Mouse (Mus musculus): ENCODE data around the gene Morc4. TPM values are rescaled to one million over a fixed set of nuclear protein-coding genes. Genes with fewer than 3 reads are reported as not detected.
A peak's percentile ranks its signal among the peaks of the same experiment; 100 is the strongest.

Morc4 gene
- polyA plus RNA-seq, 1 experiment from 2014 or later = 10.9 TPM

GRCm38 (mm10) chrX:139854795-139855194 is 16.7 kb downstream of the Morc4 start:
- WGBS = 89% methylated on average over 4 of the region's 4 CpGs
- Histone ChIP-seq H3K9ac (replicated peaks; ENCODE audit: low read length) (no peak overlapping the region), H3K4me1 (ENCODE audit: control insufficient read depth, insufficient read depth, low read length) (no peaks in the 10 kb centered on the region), H3K27ac (replicated peaks; ENCODE audit: low read depth, low read length) (no peak overlapping the region), H3K4me2 (ENCODE audit: low read depth, low read length) (no peak overlapping the region), H3K27me3 (ENCODE audit: control insufficient read depth, insufficient read depth, low read length) (no peaks in the 10 kb centered on the region), H3K36me3 (replicated peaks; ENCODE audit: control insufficient read depth, insufficient read depth, low read depth, low read length) (no peaks in the 10 kb centered on the region), H3K4me3 (ENCODE audit: low read depth, low read length) (no peak overlapping the region), H3K9me3 (replicated peaks; ENCODE audit: control insufficient read depth, low read length) (no peaks in the 10 kb centered on the region)
- ATAC-seq (replicated peaks; ENCODE audit: insufficient number of reproducible peaks, low FRiP score, low TSS enrichment, low read depth) = no peak
- DNase-seq (ENCODE audit: low spot score) = no peak

GRCm38 (mm10) chrX:139841091-139841490 is 30.4 kb downstream of the Morc4 start:
- H3K4me3 ChIP-seq (ENCODE audit: low read depth, low read length) = no peak overlapping the region
- H3K4me2 ChIP-seq (ENCODE audit: low read depth, low read length) = no peak overlapping the region
- ATAC-seq (replicated peaks; ENCODE audit: insufficient number of reproducible peaks, low FRiP score, low TSS enrichment, low read depth) (no peak), DNase-seq (ENCODE audit: low spot score) (no peak)
- no peaks in the 10 kb centered on the region for H3K9me3 ChIP-seq (replicated peaks; ENCODE audit: control insufficient read depth, low read length)
- H3K27me3 ChIP-seq (ENCODE audit: control insufficient read depth, insufficient read depth, low read length) = no peaks in the 10 kb centered on the region
- H3K9ac ChIP-seq (replicated peaks; ENCODE audit: low read length) = no peak overlapping the region
- H3K36me3 ChIP-seq (replicated peaks; ENCODE audit: control insufficient read depth, insufficient read depth, low read depth, low read length) = no peaks in the 10 kb centered on the region
- H3K4me1 ChIP-seq (ENCODE audit: control insufficient read depth, insufficient read depth, low read length) = no peaks in the 10 kb centered on the region
- no peak overlapping the region for H3K27ac ChIP-seq (replicated peaks; ENCODE audit: low read depth, low read length)
- 78% methylated on average over 6 of the region's 6 CpGs for WGBS

- no peak for DNase-seq (ENCODE audit: low spot score)
- WGBS = 51% methylated on average over 3 of the region's 3 CpGs
- Histone ChIP-seq H3K27ac (replicated peaks; ENCODE audit: low read depth, low read length) (no peak overlapping the region), H3K4me1 (ENCODE audit: control insufficient read depth, insufficient read depth, low read length) (no peaks in the 10 kb centered on the region), H3K9ac (replicated peaks; ENCODE audit: low read length) (no peak overlapping the region), H3K4me2 (ENCODE audit: low read depth, low read length) (no peak overlapping the region), H3K36me3 (replicated peaks; ENCODE audit: control insufficient read depth, insufficient read depth, low read depth, low read length) (no peaks in the 10 kb centered on the region), H3K27me3 (ENCODE audit: control insufficient read depth, insufficient read depth, low read length) (no peaks in the 10 kb centered on the region), H3K4me3 (ENCODE audit: low read depth, low read length) (no peak overlapping the region), H3K9me3 (replicated peaks; ENCODE audit: control insufficient read depth, low read length) (no peaks in the 10 kb centered on the region)
- ATAC-seq (replicated peaks; ENCODE audit: insufficient number of reproducible peaks, low FRiP score, low TSS enrichment, low read depth) = no peak
Measured at GRCm38 (mm10) chrX:139839057-139839456, 32.4 kb downstream of the Morc4 start.

GRCm38 (mm10) chrX:139832464-139832863 is 39.0 kb downstream of the Morc4 start:
- H3K4me3 ChIP-seq (ENCODE audit: low read depth, low read length) = no peak overlapping the region
- no peak overlapping the region for H3K9ac ChIP-seq (replicated peaks; ENCODE audit: low read length)
- peak; percentile 66 for DNase-seq (ENCODE audit: low spot score)
- H3K4me2 ChIP-seq (ENCODE audit: low read depth, low read length) = no peak overlapping the region
- H3K36me3 ChIP-seq (replicated peaks; ENCODE audit: control insufficient read depth, insufficient read depth, low read depth, low read length) = no peaks in the 10 kb centered on the region
- H3K27me3 ChIP-seq (ENCODE audit: control insufficient read depth, insufficient read depth, low read length) = no peaks in the 10 kb centered on the region
- no peak overlapping the region for H3K27ac ChIP-seq (replicated peaks; ENCODE audit: low read depth, low read length)
- no peak; the same call in 1 of the 2 replicates for ATAC-seq (replicated peaks; ENCODE audit: insufficient number of reproducible peaks, low FRiP score, low TSS enrichment, low read depth)
- no peaks in the 10 kb centered on the region for H3K4me1 ChIP-seq (ENCODE audit: control insufficient read depth, insufficient read depth, low read length)
- 11% methylated on average over 5 of the region's 5 CpGs for WGBS
- no peaks in the 10 kb centered on the region for H3K9me3 ChIP-seq (replicated peaks; ENCODE audit: control insufficient read depth, low read length)

GRCm38 (mm10) chrX:139828363-139829092 is 42.9 kb downstream of the Morc4 start:
- no peak for ATAC-seq (replicated peaks; ENCODE audit: insufficient number of reproducible peaks, low FRiP score, low TSS enrichment, low read depth)
- no peaks in the 10 kb centered on the region for H3K4me1 ChIP-seq (ENCODE audit: control insufficient read depth, insufficient read depth, low read length)

GRCm38 (mm10) chrX:139826926-139827325 is 44.6 kb downstream of the Morc4 start:
- DNase-seq (ENCODE audit: low spot score) = no peak
- WGBS = 78% methylated on average over 4 of the region's 4 CpGs
- Histone ChIP-seq H3K4me1 (ENCODE audit: control insufficient read depth, insufficient read depth, low read length) (no peaks in the 10 kb centered on the region), H3K27ac (replicated peaks; ENCODE audit: low read depth, low read length) (no peak overlapping the region), H3K4me3 (ENCODE audit: low read depth, low read length) (no peak overlapping the region), H3K36me3 (replicated peaks; ENCODE audit: control insufficient read depth, insufficient read depth, low read depth, low read length) (no peaks in the 10 kb centered on the region), H3K27me3 (ENCODE audit: control insufficient read depth, insufficient read depth, low read length) (no peaks in the 10 kb centered on the region), H3K4me2 (ENCODE audit: low read depth, low read length) (no peak overlapping the region), H3K9ac (replicated peaks; ENCODE audit: low read length) (no peak overlapping the region), H3K9me3 (replicated peaks; ENCODE audit: control insufficient read depth, low read length) (no peaks in the 10 kb centered on the region)
- ATAC-seq (replicated peaks; ENCODE audit: insufficient number of reproducible peaks, low FRiP score, low TSS enrichment, low read depth) = no peak

More at GRCm38 (mm10) chrX:139828363-139829092, 42.9 kb downstream of the Morc4 start:
- H3K27me3 ChIP-seq (ENCODE audit: control insufficient read depth, insufficient read depth, low read length) = no peaks in the 10 kb centered on the region
- H3K9me3 ChIP-seq (replicated peaks; ENCODE audit: control insufficient read depth, low read length) = no peaks in the 10 kb centered on the region
- no peak overlapping the region for H3K27ac ChIP-seq (replicated peaks; ENCODE audit: low read depth, low read length)
- no peak overlapping the region for H3K4me2 ChIP-seq (ENCODE audit: low read depth, low read length)
- H3K9ac ChIP-seq (replicated peaks; ENCODE audit: low read length) = no peak overlapping the region
- WGBS = 92% methylated on average over 6 of the region's 6 CpGs
- DNase-seq (ENCODE audit: low spot score) = no peak
- H3K36me3 ChIP-seq (replicated peaks; ENCODE audit: control insufficient read depth, insufficient read depth, low read depth, low read length) = no peaks in the 10 kb centered on the region
- H3K4me3 ChIP-seq (ENCODE audit: low read depth, low read length) = no peak overlapping the region

- Histone ChIP-seq H3K4me2 (ENCODE audit: low read depth, low read length) (no peak overlapping the region), H3K36me3 (replicated peaks; ENCODE audit: control insufficient read depth, insufficient read depth, low read depth, low read length) (no peaks in the 10 kb centered on the region), H3K27me3 (ENCODE audit: control insufficient read depth, insufficient read depth, low read length) (no peaks in the 10 kb centered on the region), H3K9me3 (replicated peaks; ENCODE audit: control insufficient read depth, low read length) (no peaks in the 10 kb centered on the region), H3K9ac (replicated peaks; ENCODE audit: low read length) (no peak overlapping the region), H3K4me3 (ENCODE audit: low read depth, low read length) (no peak overlapping the region), H3K27ac (replicated peaks; ENCODE audit: low read depth, low read length) (no peak overlapping the region), H3K4me1 (ENCODE audit: control insufficient read depth, insufficient read depth, low read length) (no peaks in the 10 kb centered on the region)
- 89% methylated on average over 1 of the region's 1 CpGs for WGBS
- DNase-seq (ENCODE audit: low spot score) (no peak), ATAC-seq (replicated peaks; ENCODE audit: insufficient number of reproducible peaks, low FRiP score, low TSS enrichment, low read depth) (no peak)
Measured at GRCm38 (mm10) chrX:139825402-139825801, 46.1 kb downstream of the Morc4 start.

GRCm38 (mm10) chrX:139815201-139815600 is 56.3 kb downstream of the Morc4 start:
- H3K27me3 ChIP-seq (ENCODE audit: control insufficient read depth, insufficient read depth, low read length) = no peaks in the 10 kb centered on the region
- H3K36me3 ChIP-seq (replicated peaks; ENCODE audit: control insufficient read depth, insufficient read depth, low read depth, low read length) = no peaks in the 10 kb centered on the region
- ATAC-seq (replicated peaks; ENCODE audit: insufficient number of reproducible peaks, low FRiP score, low TSS enrichment, low read depth) = no peak
- no peak for DNase-seq (ENCODE audit: low spot score)
- H3K9ac ChIP-seq (replicated peaks; ENCODE audit: low read length) = no peak overlapping the region
- H3K4me3 ChIP-seq (ENCODE audit: low read depth, low read length) = no peak overlapping the region
- no peaks in the 10 kb centered on the region for H3K9me3 ChIP-seq (replicated peaks; ENCODE audit: control insufficient read depth, low read length)
- no peak overlapping the region for H3K4me2 ChIP-seq (ENCODE audit: low read depth, low read length)
- WGBS = 79% methylated on average over 5 of the region's 5 CpGs
- no peak overlapping the region for H3K27ac ChIP-seq (replicated peaks; ENCODE audit: low read depth, low read length)
- H3K4me1 ChIP-seq (ENCODE audit: control insufficient read depth, insufficient read depth, low read length) = no peaks in the 10 kb centered on the region
